ENCODE assay signal across 8 mouse cellular contexts in the genomic region with DNA sequence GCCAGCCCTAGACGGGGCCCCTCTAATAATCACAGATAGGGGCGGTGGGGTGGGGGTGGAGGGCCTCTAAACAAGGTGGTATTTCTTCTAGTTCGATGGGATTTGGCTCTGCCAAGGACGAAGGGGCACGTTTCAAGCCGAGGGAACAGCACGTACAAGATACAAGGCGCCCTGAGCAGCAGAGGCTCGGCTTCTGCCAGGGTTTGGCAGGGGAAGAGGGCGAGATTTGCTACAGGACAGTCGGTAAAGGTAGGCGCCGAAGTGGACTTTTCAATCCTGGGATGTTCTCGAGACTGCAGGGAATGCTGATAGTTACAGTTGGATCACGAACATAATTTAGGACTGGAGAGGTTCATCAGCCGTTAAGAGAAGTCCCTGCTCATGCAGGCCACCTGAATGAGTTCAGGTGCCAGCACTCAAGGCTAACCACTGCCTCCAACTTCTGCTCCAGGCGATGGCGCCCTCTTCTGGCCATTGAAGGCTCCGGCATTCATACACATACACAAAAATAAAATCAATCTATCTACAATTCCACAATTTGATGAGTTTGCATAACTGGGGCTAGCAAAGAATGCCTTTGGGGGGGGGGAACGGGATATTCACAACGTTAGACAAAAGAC. TPM values are rescaled to one million over a fixed set of nuclear protein-coding genes. Genes with fewer than 3 reads are reported as not detected.
DNase-seq lines count a peak whose midpoint lies in the region; ATAC-seq and TF ChIP-seq lines count a peak whose summit lies in the region.

No protein-coding gene starts in this region.

- H3K27me3 ChIP-seq in embryonic facial prominence, embryonic 14.5 days (replicated peaks; ENCODE audit: control insufficient read depth, insufficient read depth, low read length): no peaks in the 10 kb centered on the region
- no peaks in the 10 kb centered on the region for H3K27me3 ChIP-seq in heart, postnatal 0 days (ENCODE audit: control insufficient read depth, insufficient read depth, low read length)
- no peaks in the 10 kb centered on the region for H3K27me3 ChIP-seq in limb, embryonic 10.5 days (ENCODE audit: low read depth, poor library complexity, severe bottlenecking)
- H3K27me3 ChIP-seq in midbrain, embryonic 11.5 days (ENCODE audit: control insufficient read depth, insufficient read depth, low read length): peaks cover 10% of the 10 kb centered on the region
- H3K27me3 ChIP-seq in stomach, embryonic 14.5 days (ENCODE audit: control insufficient read depth, insufficient read depth, low read length): no peaks in the 10 kb centered on the region

- ATAC-seq in embryonic facial prominence, embryonic 14.5 days (ENCODE audit: low read depth): no peak
- ATAC-seq in heart, postnatal 0 days (ENCODE audit: insufficient read depth, low read depth): no peak
- no peak for ATAC-seq in midbrain, embryonic 11.5 days (ENCODE audit: low FRiP score)
- no peak for ATAC-seq in stomach, embryonic 14.5 days (ENCODE audit: insufficient number of reproducible peaks, insufficient read depth, low FRiP score, low read depth)
- ATAC-seq in megakaryocyte-erythroid progenitor cell, adult 5-6 weeks (replicated peaks; ENCODE audit: low FRiP score, low TSS enrichment, poor library complexity, severe bottlenecking): no peak; the same call in 1 of the 2 replicates

- no peak for TF ChIP-seq EP300 in heart, postnatal 0 days (IDR thresholded peaks at IDR 0.05; ENCODE audit: low read depth)

- TF ChIP-seq CTCF in heart, postnatal 0 days (IDR thresholded peaks at IDR 0.05; ENCODE audit: low read depth): peak; percentile 68

- WGBS in embryonic facial prominence, embryonic 14.5 days: 5% methylated on average over 21 of the region's 21 CpGs
- WGBS in heart, postnatal 0 days: 2% methylated on average over 21 of the region's 21 CpGs
- WGBS in limb, embryonic 10.5 days: 7% methylated on average over 21 of the region's 21 CpGs
- WGBS in midbrain, embryonic 11.5 days: 7% methylated on average over 21 of the region's 21 CpGs
- WGBS in stomach, embryonic 14.5 days: 9% methylated on average over 21 of the region's 21 CpGs

- peak overlapping the region; percentile 99 for H3K27ac ChIP-seq in embryonic facial prominence, embryonic 14.5 days (replicated peaks; ENCODE audit: low read depth, low read length)
- H3K27ac ChIP-seq in heart, postnatal 0 days (ENCODE audit: low read depth): peak overlapping the region; percentile 98
- H3K27ac ChIP-seq in limb, embryonic 10.5 days: peak overlapping the region; percentile 99
- H3K27ac ChIP-seq in midbrain, embryonic 11.5 days (ENCODE audit: low read depth, low read length): no peak overlapping the region
- H3K27ac ChIP-seq in stomach, embryonic 14.5 days (ENCODE audit: low read length): peak overlapping the region; percentile 99

- DNase-seq in CD8-positive naive resting alpha-beta T cell, adult 2 months (ENCODE audit: low read depth in 2 of 2, low spot score in 2 of 2): peak; percentile 64 to 76
- peak; percentile 82 for DNase-seq in adrenal gland, postnatal 14 days
- peak; percentile 74 for DNase-seq in embryonic facial prominence, embryonic 14.5 days (ENCODE audit: low spot score)
- DNase-seq in heart, postnatal 0 days (ENCODE audit: low spot score): peak; percentile 75
- DNase-seq in limb, embryonic 10.5 days (ENCODE audit: low spot score): peak; percentile 77
- DNase-seq in midbrain, embryonic 11.5 days (ENCODE audit: low spot score, missing footprints): peak; percentile 92

- H3K36me3 ChIP-seq in embryonic facial prominence, embryonic 14.5 days (ENCODE audit: control insufficient read depth, insufficient read depth, low read length): peaks cover 21% of the 10 kb centered on the region
- H3K36me3 ChIP-seq in heart, postnatal 0 days (replicated peaks; ENCODE audit: control insufficient read depth, insufficient read depth, low read length): peaks cover 20% of the 10 kb centered on the region
- H3K36me3 ChIP-seq in limb, embryonic 10.5 days: peaks cover 25% of the 10 kb centered on the region
- peaks cover 13% of the 10 kb centered on the region for H3K36me3 ChIP-seq in midbrain, embryonic 11.5 days (ENCODE audit: control insufficient read depth, insufficient read depth, low read length)
- peaks cover 20% of the 10 kb centered on the region for H3K36me3 ChIP-seq in stomach, embryonic 14.5 days (ENCODE audit: control insufficient read depth, insufficient read depth, low read length)

- H3K4me1 ChIP-seq in embryonic facial prominence, embryonic 14.5 days (ENCODE audit: control insufficient read depth, insufficient read depth, low read length): peaks cover 27% of the 10 kb centered on the region
- peaks cover 20% of the 10 kb centered on the region for H3K4me1 ChIP-seq in heart, postnatal 0 days (ENCODE audit: control insufficient read depth, insufficient read depth)
- H3K4me1 ChIP-seq in limb, embryonic 10.5 days: peaks cover 56% of the 10 kb centered on the region
- H3K4me1 ChIP-seq in midbrain, embryonic 11.5 days (ENCODE audit: control insufficient read depth, insufficient read depth, low read length): peaks cover 26% of the 10 kb centered on the region
- peaks cover 33% of the 10 kb centered on the region; the same call in 1 of the 2 replicates for H3K4me1 ChIP-seq in stomach, embryonic 14.5 days (ENCODE audit: control insufficient read depth, insufficient read depth, low read length)

- peak overlapping the region; percentile 56 for H3K9ac ChIP-seq in embryonic facial prominence, embryonic 14.5 days (ENCODE audit: low read depth, low read length)
- peak overlapping the region; percentile 46 for H3K9ac ChIP-seq in heart, postnatal 0 days (replicated peaks; ENCODE audit: low read depth, low read length)
- peak overlapping the region; percentile 42; the same call in 1 of the 2 replicates for H3K9ac ChIP-seq in midbrain, embryonic 11.5 days (ENCODE audit: low read length)
- H3K9ac ChIP-seq in stomach, embryonic 14.5 days (replicated peaks; ENCODE audit: low read depth, low read length): peak overlapping the region; percentile 26

- H3K4me3 ChIP-seq in embryonic facial prominence, embryonic 14.5 days (ENCODE audit: low read depth, low read length): peak overlapping the region; percentile 91
- peak overlapping the region; percentile 76 for H3K4me3 ChIP-seq in heart, postnatal 0 days (ENCODE audit: low read depth, low read length)
- peak overlapping the region; percentile 96 for H3K4me3 ChIP-seq in limb, embryonic 10.5 days
- peak overlapping the region; percentile 15; the same call in 1 of the 2 replicates for H3K4me3 ChIP-seq in midbrain, embryonic 11.5 days (ENCODE audit: low read depth, low read length)
- peak overlapping the region; percentile 95 for H3K4me3 ChIP-seq in stomach, embryonic 14.5 days (ENCODE audit: low read depth, low read length)

- H3K4me2 ChIP-seq in embryonic facial prominence, embryonic 14.5 days (ENCODE audit: low read depth, low read length): peak overlapping the region; percentile 96
- peak overlapping the region; percentile 94 for H3K4me2 ChIP-seq in heart, postnatal 0 days (ENCODE audit: low read depth, low read length)
- peak overlapping the region; percentile 79 for H3K4me2 ChIP-seq in midbrain, embryonic 11.5 days
- peak overlapping the region; percentile 42 for H3K4me2 ChIP-seq in stomach, embryonic 14.5 days (replicated peaks; ENCODE audit: low read depth, low read length)

- no peaks in the 10 kb centered on the region for H3K9me3 ChIP-seq in embryonic facial prominence, embryonic 14.5 days (ENCODE audit: control insufficient read depth, low read length)
- no peaks in the 10 kb centered on the region for H3K9me3 ChIP-seq in heart, postnatal 0 days (replicated peaks; ENCODE audit: control insufficient read depth, low read length)
- H3K9me3 ChIP-seq in limb, embryonic 10.5 days (replicated peaks): no peaks in the 10 kb centered on the region
- no peaks in the 10 kb centered on the region for H3K9me3 ChIP-seq in midbrain, embryonic 11.5 days (ENCODE audit: control insufficient read depth, low read length)
- no peaks in the 10 kb centered on the region for H3K9me3 ChIP-seq in stomach, embryonic 14.5 days (ENCODE audit: control insufficient read depth, low read depth, low read length)

RNA-seq across cellular contexts. Expression of a gene that starts 0.9 kb away (rescaled TPM):
- 128 and 130 TPM in 2 replicates for total RNA-seq in adrenal gland, postnatal 14 days (2021)
- polyA plus RNA-seq in embryonic facial prominence, embryonic 14.5 days (2014; fragmentation: Nextera tagmentation; extraction: Ambion mirVana): 83.7 and 92.8 TPM in 2 replicates
- 82.6 and 106 TPM in 2 replicates for total RNA-seq in heart, postnatal 0 days (2014; rRNA removed; ENCODE audit: low replicate concordance)
- polyA plus RNA-seq in heart, postnatal 0 days (2015; fragmentation: Nextera tagmentation; extraction: Ambion mirVana): 38.0 and 38.4 TPM in 2 replicates
- polyA plus RNA-seq in limb, embryonic 10.5 days (2016; fragmentation: Nextera tagmentation; extraction: Ambion mirVana): 50.5 and 61.4 TPM in 2 replicates
- 33.4 and 37.9 TPM in 2 replicates for polyA plus RNA-seq in midbrain, embryonic 11.5 days (2014; fragmentation: Nextera tagmentation; extraction: Ambion mirVana)
- polyA plus RNA-seq in stomach, embryonic 14.5 days (2014; fragmentation: Nextera tagmentation; extraction: Ambion mirVana): 88.0 and 90.7 TPM in 2 replicates
- 84.0 and 87.0 TPM in 2 replicates for total RNA-seq in megakaryocyte-erythroid progenitor cell, adult 5-6 weeks (2014; fragmentation: Nextera tagmentation)
- 19.5 and 26.8 TPM in 2 replicates for total RNA-seq in megakaryocyte-erythroid progenitor cell, adult 5-6 weeks (2017)

RNA-seq across cellular contexts. Expression of a gene that starts 15.4 kb away (rescaled TPM):
- 5.3 and 6.9 TPM in 2 replicates for total RNA-seq in adrenal gland, postnatal 14 days (2021)
- polyA plus RNA-seq in embryonic facial prominence, embryonic 14.5 days (2014; fragmentation: Nextera tagmentation; extraction: Ambion mirVana): 5.6 and 5.7 TPM in 2 replicates
- total RNA-seq in heart, postnatal 0 days (2014; rRNA removed; ENCODE audit: low replicate concordance): 2.0 and 2.5 TPM in 2 replicates
- 1.6 and 1.8 TPM in 2 replicates for polyA plus RNA-seq in heart, postnatal 0 days (2015; fragmentation: Nextera tagmentation; extraction: Ambion mirVana)
- 0.69 and 1.2 TPM in 2 replicates for polyA plus RNA-seq in limb, embryonic 10.5 days (2016; fragmentation: Nextera tagmentation; extraction: Ambion mirVana)
- polyA plus RNA-seq in midbrain, embryonic 11.5 days (2014; fragmentation: Nextera tagmentation; extraction: Ambion mirVana): 1.6 and 2.1 TPM in 2 replicates
- polyA plus RNA-seq in stomach, embryonic 14.5 days (2014; fragmentation: Nextera tagmentation; extraction: Ambion mirVana): 5.3 and 6.1 TPM in 2 replicates
- total RNA-seq in megakaryocyte-erythroid progenitor cell, adult 5-6 weeks (2014; fragmentation: Nextera tagmentation): not detected in 2 replicates
- 0.42 TPM in 1 of 2 replicates, not detected in the other for total RNA-seq in megakaryocyte-erythroid progenitor cell, adult 5-6 weeks (2017)

RNA-seq across cellular contexts. Expression of a gene that starts 18.8 kb away (rescaled TPM):
- total RNA-seq in adrenal gland, postnatal 14 days (2021): 2.4 and 3.0 TPM in 2 replicates
- 0.13 TPM in 1 of 2 replicates, not detected in the other for polyA plus RNA-seq in embryonic facial prominence, embryonic 14.5 days (2014; fragmentation: Nextera tagmentation; extraction: Ambion mirVana)
- total RNA-seq in heart, postnatal 0 days (2014; rRNA removed; ENCODE audit: low replicate concordance): not detected in 2 replicates
- polyA plus RNA-seq in heart, postnatal 0 days (2015; fragmentation: Nextera tagmentation; extraction: Ambion mirVana): 0.16 and 0.36 TPM in 2 replicates
- 0.23 and 0.31 TPM in 2 replicates for polyA plus RNA-seq in limb, embryonic 10.5 days (2016; fragmentation: Nextera tagmentation; extraction: Ambion mirVana)
- polyA plus RNA-seq in midbrain, embryonic 11.5 days (2014; fragmentation: Nextera tagmentation; extraction: Ambion mirVana): 0.19 and 0.23 TPM in 2 replicates
- 5.9 and 7.7 TPM in 2 replicates for polyA plus RNA-seq in stomach, embryonic 14.5 days (2014; fragmentation: Nextera tagmentation; extraction: Ambion mirVana)
- not detected in 2 replicates for total RNA-seq in megakaryocyte-erythroid progenitor cell, adult 5-6 weeks (2014; fragmentation: Nextera tagmentation)
- total RNA-seq in megakaryocyte-erythroid progenitor cell, adult 5-6 weeks (2017): not detected in 2 replicates

RNA-seq across cellular contexts. Expression of a gene that starts 28.5 kb away (rescaled TPM):
- total RNA-seq in adrenal gland, postnatal 14 days (2021): 0.15 and 0.45 TPM in 2 replicates
- 0.43 and 0.95 TPM in 2 replicates for polyA plus RNA-seq in embryonic facial prominence, embryonic 14.5 days (2014; fragmentation: Nextera tagmentation; extraction: Ambion mirVana)
- total RNA-seq in heart, postnatal 0 days (2014; rRNA removed; ENCODE audit: low replicate concordance): 0.12 TPM in 1 of 2 replicates, not detected in the other
- 0.51 and 0.61 TPM in 2 replicates for polyA plus RNA-seq in heart, postnatal 0 days (2015; fragmentation: Nextera tagmentation; extraction: Ambion mirVana)
- polyA plus RNA-seq in limb, embryonic 10.5 days (2016; fragmentation: Nextera tagmentation; extraction: Ambion mirVana): 0.29 and 0.38 TPM in 2 replicates
- 0.05 and 0.22 TPM in 2 replicates for polyA plus RNA-seq in midbrain, embryonic 11.5 days (2014; fragmentation: Nextera tagmentation; extraction: Ambion mirVana)
- 0.69 and 0.81 TPM in 2 replicates for polyA plus RNA-seq in stomach, embryonic 14.5 days (2014; fragmentation: Nextera tagmentation; extraction: Ambion mirVana)
- not detected in 2 replicates for total RNA-seq in megakaryocyte-erythroid progenitor cell, adult 5-6 weeks (2014; fragmentation: Nextera tagmentation)
- total RNA-seq in megakaryocyte-erythroid progenitor cell, adult 5-6 weeks (2017): not detected in 2 replicates

Comparison
In these comparisons a context has a peak if more than half of its experiments do, and no peak if none do; other contexts are left out.
1. H3K4me2 ChIP-seq: peak in every context shown above with its lines; median percentile 96 in embryonic facial prominence, embryonic 14.5 days; 94 in heart, postnatal 0 days; 79 in midbrain, embryonic 11.5 days; 42 in stomach, embryonic 14.5 days.
2. H3K4me3 ChIP-seq: peak in every context shown above with its lines; median percentile 96 in limb, embryonic 10.5 days; 95 in stomach, embryonic 14.5 days; 91 in embryonic facial prominence, embryonic 14.5 days; 76 in heart, postnatal 0 days; 15 in midbrain, embryonic 11.5 days.